Mouse (Mus musculus): ENCODE measurements around the gene Metap1d. TPM values are rescaled to one million over a fixed set of nuclear protein-coding genes. Genes with fewer than 3 reads are reported as not detected.

Gene Metap1d
- polyA plus RNA-seq, 1 experiment from 2014 or later = 43.0 TPM

GRCm38 (mm10) chr2:71445536-71446196 is 7.4 kb upstream of the Metap1d start:
- WGBS = 55% methylated on average over 17 of the region's 17 CpGs
- H3K4me1 ChIP-seq (ENCODE audit: control insufficient read depth, insufficient read depth, low read length) = no peaks in the 10 kb centered on the region
- H3K36me3 ChIP-seq (ENCODE audit: control insufficient read depth, insufficient read depth, low read length) = peaks cover 11% of the 10 kb centered on the region
- no peak overlapping the region for H3K4me3 ChIP-seq (ENCODE audit: low read depth, low read length)
- ATAC-seq (ENCODE audit: low read depth) = no peak
- no peak overlapping the region for H3K9ac ChIP-seq (ENCODE audit: low read depth, low read length)
- no peaks in the 10 kb centered on the region for H3K27me3 ChIP-seq (replicated peaks; ENCODE audit: control insufficient read depth, insufficient read depth, low read length)
- H3K27ac ChIP-seq (replicated peaks; ENCODE audit: low read depth, low read length) = no peak overlapping the region
- no peak for DNase-seq (ENCODE audit: low spot score)
- H3K4me2 ChIP-seq (ENCODE audit: low read depth, low read length) = no peak overlapping the region
- H3K9me3 ChIP-seq (ENCODE audit: control insufficient read depth, low read length) = no peaks in the 10 kb centered on the region

DNA sequence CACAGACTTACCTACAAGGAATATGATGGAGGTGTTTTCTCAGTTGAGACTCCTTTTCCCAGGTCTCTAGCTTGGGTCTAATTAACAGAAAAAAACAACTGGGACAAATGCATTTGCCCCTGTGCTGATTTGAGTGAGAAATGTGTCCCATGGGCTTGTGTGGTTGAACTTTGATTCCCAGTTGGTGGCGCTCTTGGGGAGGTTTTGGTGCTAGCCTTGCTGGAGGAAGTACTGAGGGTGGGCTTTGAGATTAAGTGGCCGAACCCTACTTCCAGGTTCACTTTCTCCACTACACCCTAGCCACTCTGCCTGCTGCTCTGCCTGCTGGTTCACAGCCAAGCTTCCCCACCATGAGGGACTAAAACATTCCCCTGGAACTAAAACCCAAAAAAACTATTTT is 3.5 kb upstream of the Metap1d start:
- H3K4me1 ChIP-seq (ENCODE audit: control insufficient read depth, insufficient read depth, low read length) = no peaks in the 10 kb centered on the region
- no peak overlapping the region for H3K4me2 ChIP-seq (ENCODE audit: low read depth, low read length)
- no peaks in the 10 kb centered on the region for H3K36me3 ChIP-seq (ENCODE audit: control insufficient read depth, insufficient read depth, low read length)
- H3K27me3 ChIP-seq (replicated peaks; ENCODE audit: control insufficient read depth, insufficient read depth, low read length) = no peaks in the 10 kb centered on the region
- ATAC-seq (ENCODE audit: low read depth) = no peak
- no peak overlapping the region for H3K27ac ChIP-seq (replicated peaks; ENCODE audit: low read depth, low read length)
- H3K4me3 ChIP-seq (ENCODE audit: low read depth, low read length) = no peak overlapping the region
- no peak overlapping the region for H3K9ac ChIP-seq (ENCODE audit: low read depth, low read length)
- H3K9me3 ChIP-seq (ENCODE audit: control insufficient read depth, low read length) = no peaks in the 10 kb centered on the region
- 17% methylated on average over 2 of the region's 2 CpGs for WGBS
- DNase-seq (ENCODE audit: low spot score) = no peak

- H3K27me3 ChIP-seq (replicated peaks; ENCODE audit: control insufficient read depth, insufficient read depth, low read length) = no peaks in the 10 kb centered on the region
- 43% methylated on average over 5 of the region's 5 CpGs for WGBS
- H3K27ac ChIP-seq (replicated peaks; ENCODE audit: low read depth, low read length) = no peak overlapping the region
- DNase-seq (ENCODE audit: low spot score) (peak; percentile 33), ATAC-seq (ENCODE audit: low read depth) (no peak)
- no peaks in the 10 kb centered on the region for H3K4me1 ChIP-seq (ENCODE audit: control insufficient read depth, insufficient read depth, low read length)
- H3K4me2 ChIP-seq (ENCODE audit: low read depth, low read length) = no peak overlapping the region
- H3K9ac ChIP-seq (ENCODE audit: low read depth, low read length) = no peak overlapping the region
- no peaks in the 10 kb centered on the region for H3K36me3 ChIP-seq (ENCODE audit: control insufficient read depth, insufficient read depth, low read length)
- H3K9me3 ChIP-seq (ENCODE audit: control insufficient read depth, low read length) = no peaks in the 10 kb centered on the region
- no peak overlapping the region for H3K4me3 ChIP-seq (ENCODE audit: low read depth, low read length)
These were observed 1.3 kb upstream of the Metap1d start for GRCm38 (mm10) chr2:71451761-71452160.

DNA sequence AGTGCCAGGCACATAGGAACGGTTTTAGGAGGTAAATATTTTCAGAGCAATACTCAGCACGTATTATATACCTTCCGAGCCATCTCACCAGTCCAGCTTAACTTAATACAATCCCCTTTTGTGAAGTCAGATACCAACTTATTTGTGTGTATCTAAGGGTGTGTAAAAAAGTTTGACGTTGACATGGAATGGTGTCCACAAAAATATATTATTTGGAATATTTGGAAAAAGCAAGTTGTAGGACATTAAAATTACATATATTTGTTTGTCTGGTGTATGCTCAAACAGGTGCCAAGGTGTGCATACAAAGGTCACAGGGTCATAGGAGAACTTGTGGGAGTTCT is 813 bp downstream of the Metap1d start:
- Histone ChIP-seq H3K27me3 (replicated peaks; ENCODE audit: control insufficient read depth, insufficient read depth, low read length) (no peaks in the 10 kb centered on the region), H3K4me3 (ENCODE audit: low read depth, low read length) (peak overlapping the region; percentile 72), H3K4me1 (ENCODE audit: control insufficient read depth, insufficient read depth, low read length) (no peaks in the 10 kb centered on the region), H3K4me2 (ENCODE audit: low read depth, low read length) (peak overlapping the region; percentile 66), H3K9ac (ENCODE audit: low read depth, low read length) (peak overlapping the region; percentile 74; the same call in 1 of the 2 replicates), H3K36me3 (ENCODE audit: control insufficient read depth, insufficient read depth, low read length) (no peaks in the 10 kb centered on the region), H3K9me3 (ENCODE audit: control insufficient read depth, low read length) (no peaks in the 10 kb centered on the region), H3K27ac (replicated peaks; ENCODE audit: low read depth, low read length) (no peak overlapping the region)
- WGBS = 36% methylated on average over 4 of the region's 4 CpGs
- no peak for ATAC-seq (ENCODE audit: low read depth)
- DNase-seq (ENCODE audit: low spot score) = no peak

DNA sequence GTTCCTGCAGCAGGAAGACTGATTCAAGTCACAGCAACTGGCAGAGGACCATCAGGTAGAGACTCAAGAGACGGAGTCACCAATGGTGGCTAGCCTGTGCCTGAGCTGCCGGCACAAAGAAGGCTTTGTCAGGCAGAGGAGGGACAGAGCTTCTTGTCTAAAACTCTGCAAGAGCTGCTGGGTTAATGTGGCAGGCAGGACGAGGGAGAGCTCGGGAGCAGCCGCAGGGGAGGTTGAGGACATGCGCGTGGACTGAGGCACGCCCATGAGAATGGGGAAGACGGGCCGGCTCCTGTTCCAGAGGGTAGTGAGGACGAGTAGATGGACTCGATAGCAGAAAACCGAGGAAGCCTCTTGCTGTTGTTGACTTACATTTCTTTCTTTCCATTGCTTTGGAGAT is 5.5 kb downstream of the Metap1d start:
- DNase-seq (ENCODE audit: low spot score) (no peak), ATAC-seq (ENCODE audit: low read depth) (no peak; the same call in 1 of the 2 replicates)
- no peaks in the 10 kb centered on the region for H3K36me3 ChIP-seq (ENCODE audit: control insufficient read depth, insufficient read depth, low read length)
- H3K9me3 ChIP-seq (ENCODE audit: control insufficient read depth, low read length) = no peaks in the 10 kb centered on the region
- H3K27me3 ChIP-seq (replicated peaks; ENCODE audit: control insufficient read depth, insufficient read depth, low read length) = no peaks in the 10 kb centered on the region
- no peak overlapping the region for H3K4me2 ChIP-seq (ENCODE audit: low read depth, low read length)
- no peak overlapping the region for H3K4me3 ChIP-seq (ENCODE audit: low read depth, low read length)
- no peak overlapping the region for H3K27ac ChIP-seq (replicated peaks; ENCODE audit: low read depth, low read length)
- H3K9ac ChIP-seq (ENCODE audit: low read depth, low read length) = no peak overlapping the region
- no peaks in the 10 kb centered on the region for H3K4me1 ChIP-seq (ENCODE audit: control insufficient read depth, insufficient read depth, low read length)
- 38% methylated on average over 13 of the region's 13 CpGs for WGBS

DNA sequence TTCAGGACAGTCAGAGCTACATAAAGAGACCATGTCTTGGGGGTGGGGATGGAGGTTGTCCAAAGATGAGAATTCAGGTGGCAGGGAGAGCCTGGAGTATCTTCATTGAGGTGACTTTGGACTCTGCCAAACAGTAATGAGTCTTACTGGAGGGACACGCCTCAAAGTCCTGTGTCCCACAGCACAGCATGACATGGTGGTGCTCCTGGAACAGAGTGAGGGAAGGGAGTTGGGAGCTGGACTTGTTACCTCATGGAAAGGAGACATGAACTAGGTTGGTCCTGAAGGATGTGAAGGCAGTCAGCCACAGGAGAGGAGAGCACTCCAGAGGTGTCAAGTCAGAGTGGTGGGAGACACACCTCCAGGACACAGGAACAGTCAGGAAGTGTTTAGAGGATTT is 6.6 kb downstream of the Metap1d start:
- H3K9me3 ChIP-seq (ENCODE audit: control insufficient read depth, low read length) = no peaks in the 10 kb centered on the region
- WGBS = 86% methylated on average over 1 of the region's 1 CpGs
- no peak overlapping the region for H3K9ac ChIP-seq (ENCODE audit: low read depth, low read length)
- DNase-seq (ENCODE audit: low spot score) = no peak
- no peak overlapping the region for H3K4me2 ChIP-seq (ENCODE audit: low read depth, low read length)
- no peak overlapping the region for H3K4me3 ChIP-seq (ENCODE audit: low read depth, low read length)
- no peak overlapping the region for H3K27ac ChIP-seq (replicated peaks; ENCODE audit: low read depth, low read length)
- H3K27me3 ChIP-seq (replicated peaks; ENCODE audit: control insufficient read depth, insufficient read depth, low read length) = no peaks in the 10 kb centered on the region
- no peaks in the 10 kb centered on the region for H3K36me3 ChIP-seq (ENCODE audit: control insufficient read depth, insufficient read depth, low read length)
- H3K4me1 ChIP-seq (ENCODE audit: control insufficient read depth, insufficient read depth, low read length) = no peaks in the 10 kb centered on the region
- ATAC-seq (ENCODE audit: low read depth) = no peak

GRCm38 (mm10) chr2:71461139-71461538 is 8.1 kb downstream of the Metap1d start:
- Histone ChIP-seq H3K4me3 (ENCODE audit: low read depth, low read length) (no peak overlapping the region), H3K4me2 (ENCODE audit: low read depth, low read length) (no peak overlapping the region), H3K27me3 (replicated peaks; ENCODE audit: control insufficient read depth, insufficient read depth, low read length) (no peaks in the 10 kb centered on the region), H3K4me1 (ENCODE audit: control insufficient read depth, insufficient read depth, low read length) (no peaks in the 10 kb centered on the region), H3K27ac (replicated peaks; ENCODE audit: low read depth, low read length) (no peak overlapping the region), H3K9me3 (ENCODE audit: control insufficient read depth, low read length) (no peaks in the 10 kb centered on the region), H3K36me3 (ENCODE audit: control insufficient read depth, insufficient read depth, low read length) (no peaks in the 10 kb centered on the region), H3K9ac (ENCODE audit: low read depth, low read length) (no peak overlapping the region)
- DNase-seq (ENCODE audit: low spot score) = no peak
- 74% methylated on average over 5 of the region's 6 CpGs for WGBS
- no peak for ATAC-seq (ENCODE audit: low read depth)

GRCm38 (mm10) chr2:71461589-71461988 is 8.5 kb downstream of the Metap1d start:
- no peaks in the 10 kb centered on the region for H3K9me3 ChIP-seq (ENCODE audit: control insufficient read depth, low read length)
- H3K27ac ChIP-seq (replicated peaks; ENCODE audit: low read depth, low read length) = no peak overlapping the region
- H3K4me3 ChIP-seq (ENCODE audit: low read depth, low read length) = no peak overlapping the region
- H3K4me1 ChIP-seq (ENCODE audit: control insufficient read depth, insufficient read depth, low read length) = no peaks in the 10 kb centered on the region
- H3K4me2 ChIP-seq (ENCODE audit: low read depth, low read length) = no peak overlapping the region
- DNase-seq (ENCODE audit: low spot score) (no peak), ATAC-seq (ENCODE audit: low read depth) (no peak)
- H3K9ac ChIP-seq (ENCODE audit: low read depth, low read length) = no peak overlapping the region
- H3K36me3 ChIP-seq (ENCODE audit: control insufficient read depth, insufficient read depth, low read length) = no peaks in the 10 kb centered on the region
- H3K27me3 ChIP-seq (replicated peaks; ENCODE audit: control insufficient read depth, insufficient read depth, low read length) = no peaks in the 10 kb centered on the region
- WGBS = 57% methylated on average over 6 of the region's 7 CpGs

GRCm38 (mm10) chr2:71462066-71462465 is 9.0 kb downstream of the Metap1d start:
- DNase-seq (ENCODE audit: low spot score) (no peak), ATAC-seq (ENCODE audit: low read depth) (no peak)
- H3K27me3 ChIP-seq (replicated peaks; ENCODE audit: control insufficient read depth, insufficient read depth, low read length) = no peaks in the 10 kb centered on the region
- H3K36me3 ChIP-seq (ENCODE audit: control insufficient read depth, insufficient read depth, low read length) = no peaks in the 10 kb centered on the region
- H3K4me1 ChIP-seq (ENCODE audit: control insufficient read depth, insufficient read depth, low read length) = no peaks in the 10 kb centered on the region
- H3K4me3 ChIP-seq (ENCODE audit: low read depth, low read length) = no peak overlapping the region
- H3K27ac ChIP-seq (replicated peaks; ENCODE audit: low read depth, low read length) = no peak overlapping the region
- WGBS = 87% methylated on average over 4 of the region's 4 CpGs
- H3K9ac ChIP-seq (ENCODE audit: low read depth, low read length) = no peak overlapping the region
- no peaks in the 10 kb centered on the region for H3K9me3 ChIP-seq (ENCODE audit: control insufficient read depth, low read length)
- H3K4me2 ChIP-seq (ENCODE audit: low read depth, low read length) = no peak overlapping the region

Measured in embryonic facial prominence, embryonic 14.5 days (tissue).